Mouse (Mus musculus) heart, embryonic 14.5 days (tissue): ENCODE measurements around the gene Armcx4. TPM values are rescaled to one million over a fixed set of nuclear protein-coding genes. Genes with fewer than 3 reads are reported as not detected.

ENCODE experiments used
- ATAC-seq: fragments of 200-750 bp; cut with Nextera tagmentation; 2 replicates; pipeline ENCODE4 v1.8.0; 2017; ENCODE audit warnings: low read depth, moderate TSS enrichment; ENCODE audit not compliant: insufficient number of reproducible peaks, insufficient read depth, low FRiP score
- H3K27ac ChIP-seq, 2 experiments: fragments of 200-500 bp in 1 of 2; fragments of 300-500 bp in 1 of 2; sonication (generic) in 1 of 2; replicated peaks in 1 of 2; 2 replicates each; pipeline ENCODE4 v1.5.1; 2012 to 2014; ENCODE audit warnings: low read depth in 2 of 2, low read length in 2 of 2, control low read depth in 1 of 2, mild to moderate bottlenecking in 1 of 2, mixed read lengths in 1 of 2; ENCODE audit not compliant: control insufficient read depth in 1 of 2, insufficient read depth in 1 of 2
- H3K27me3 ChIP-seq: fragments of 300-500 bp; sonication (generic); 2 replicates; pipeline ENCODE4 v1.6.1; 2014; ENCODE audit warnings: mild to moderate bottlenecking, low read length, control low read depth; ENCODE audit not compliant: control insufficient read depth, insufficient read depth
- H3K36me3 ChIP-seq: fragments of 300-500 bp; sonication (generic); 2 replicates; pipeline ENCODE4 v1.6.1; 2014; ENCODE audit warnings: mild to moderate bottlenecking, control low read depth, low read length, mixed read lengths; ENCODE audit not compliant: control insufficient read depth, insufficient read depth
- H3K4me1 ChIP-seq, 2 experiments: fragments of 200-500 bp in 1 of 2; fragments of 300-500 bp in 1 of 2; sonication (generic) in 1 of 2; 2 replicates each; pipeline ENCODE4 v1.6.1; 2012 to 2014; ENCODE audit warnings: low read length in 2 of 2, control low read depth in 1 of 2, mixed read lengths in 1 of 2; ENCODE audit not compliant: control insufficient read depth in 2 of 2, insufficient read depth in 2 of 2
- H3K4me2 ChIP-seq: fragments of 300-500 bp; sonication (generic); 2 replicates; pipeline ENCODE4 v1.6.1; 2014; ENCODE audit warnings: mild to moderate bottlenecking, low read length
- H3K4me3 ChIP-seq, 2 experiments: fragments of 200-500 bp in 1 of 2; fragments of 300-500 bp in 1 of 2; sonication (generic) in 1 of 2; 2 replicates each; pipeline ENCODE4 v1.5.1; 2012 to 2014; ENCODE audit warnings: low read length in 2 of 2, mild to moderate bottlenecking in 2 of 2, control low read depth in 1 of 2, low read depth in 1 of 2, moderate library complexity in 1 of 2; ENCODE audit not compliant: control insufficient read depth in 1 of 2, insufficient read depth in 1 of 2
- H3K9ac ChIP-seq: fragments of 300-500 bp; sonication (generic); 2 replicates; pipeline ENCODE4 v1.6.1; 2014; ENCODE audit warnings: mild to moderate bottlenecking, low read length
- H3K9me3 ChIP-seq: fragments of 300-500 bp; sonication (generic); 2 replicates; pipeline ENCODE4 v1.6.1; 2016; ENCODE audit warnings: low read length, control low read depth; ENCODE audit not compliant: control insufficient read depth
- WGBS: fragments of 180-500 bp; shearing (Covaris S2); extraction: QIAGEN DNeasy Blood & Tissue Kit; methylation state at CpG from one replicate; pipeline ENCODE4 v1.1.7; 2014; 5-methylcytosine and 5-hydroxymethylcytosine counted together
- polyA plus RNA-seq: library from polyadenylated mRNA; unstranded; fragments of >200 nt; fragmentation: Nextera tagmentation; extraction: Ambion mirVana; gene quantifications from 2 replicates; pipeline ENCODE4 v1.2.1, GENCODE M21; 2014

Gene Armcx4
- polyA plus RNA-seq, 1 experiment from 2014 or later = 5.0 TPM

GRCm38 (mm10) chrX:134675022-134675421, 11.3 kb upstream of the Armcx4 start:
- Histone ChIP-seq H3K27ac (no peak overlapping the region), H3K9me3 (no peaks in the 10 kb centered on the region), H3K4me1 (no peaks in the 10 kb centered on the region), H3K4me3 (no peak overlapping the region), H3K27me3 (no peaks in the 10 kb centered on the region), H3K4me2 (no peak overlapping the region), H3K9ac (no peak overlapping the region), H3K36me3 (no peaks in the 10 kb centered on the region)
- 46% methylated on average over 5 of the region's 5 CpGs for WGBS
- no peak for ATAC-seq

GRCm38 (mm10) chrX:134675959-134676358, 10.4 kb upstream of the Armcx4 start:
- no peak for ATAC-seq
- H3K4me2 ChIP-seq = no peak overlapping the region
- 68% methylated on average over 1 of the region's 1 CpGs for WGBS

GRCm38 (mm10) chrX:134684936-134685335, 1.4 kb upstream of the Armcx4 start:
- peak overlapping the region; percentile 80 to 87 for H3K27ac ChIP-seq
- H3K9ac ChIP-seq = peak overlapping the region; percentile 83
- no peaks in the 10 kb centered on the region for H3K9me3 ChIP-seq
- no peak for ATAC-seq
- H3K4me3 ChIP-seq = peak overlapping the region; percentile 44 to 54
- H3K27me3 ChIP-seq = no peaks in the 10 kb centered on the region
- H3K4me2 ChIP-seq = peak overlapping the region; percentile 62
- WGBS = 30% methylated on average over 5 of the region's 5 CpGs
- peaks cover 3 to 5% of the 10 kb centered on the region in 2 experiments; a peak in 2 of 4 replicates for H3K4me1 ChIP-seq
- H3K36me3 ChIP-seq = peaks cover 18% of the 10 kb centered on the region

More at GRCm38 (mm10) chrX:134675959-134676358, 10.4 kb upstream of the Armcx4 start:
- Histone ChIP-seq H3K4me1 (no peaks in the 10 kb centered on the region), H3K4me3 (no peak overlapping the region), H3K9me3 (no peaks in the 10 kb centered on the region), H3K27ac (no peak overlapping the region), H3K27me3 (no peaks in the 10 kb centered on the region), H3K9ac (no peak overlapping the region), H3K36me3 (no peaks in the 10 kb centered on the region)

DNA sequence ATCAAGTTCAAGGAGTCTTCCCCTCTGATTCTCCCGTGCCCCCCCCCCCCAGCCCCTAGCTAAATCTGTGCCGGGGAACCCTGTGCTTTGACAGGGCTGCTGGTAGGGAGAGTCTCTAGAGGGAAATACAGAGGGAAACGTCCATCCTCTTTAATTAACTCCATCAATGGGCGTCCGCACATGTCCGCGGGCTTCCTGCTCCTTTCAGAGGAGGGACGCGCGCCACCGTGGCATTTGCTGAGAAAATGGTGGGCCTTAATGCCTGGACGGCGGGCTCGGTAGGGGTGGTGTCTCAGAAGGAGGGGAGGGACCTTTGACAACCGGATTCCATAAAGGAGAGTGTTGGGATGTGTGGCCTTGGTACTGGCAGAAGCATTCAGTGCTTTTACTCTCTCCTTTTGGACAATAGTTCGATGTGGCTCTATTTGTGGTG, 436 bp downstream of the Armcx4 start:
- H3K36me3 ChIP-seq = peaks cover 36% of the 10 kb centered on the region
- H3K27me3 ChIP-seq = no peaks in the 10 kb centered on the region
- peak overlapping the region; percentile 83 for H3K9ac ChIP-seq
- peak overlapping the region; percentile 87 to 92 for H3K27ac ChIP-seq
- peak overlapping the region; percentile 62 for H3K4me2 ChIP-seq
- no peaks in the 10 kb centered on the region for H3K9me3 ChIP-seq
- peak overlapping the region; percentile 54 to 66 for H3K4me3 ChIP-seq
- H3K4me1 ChIP-seq = peaks cover 3 to 5% of the 10 kb centered on the region in 2 experiments; a peak in 2 of 4 replicates
- 18% methylated on average over 15 of the region's 16 CpGs for WGBS
- peak; percentile 31 for ATAC-seq

DNA sequence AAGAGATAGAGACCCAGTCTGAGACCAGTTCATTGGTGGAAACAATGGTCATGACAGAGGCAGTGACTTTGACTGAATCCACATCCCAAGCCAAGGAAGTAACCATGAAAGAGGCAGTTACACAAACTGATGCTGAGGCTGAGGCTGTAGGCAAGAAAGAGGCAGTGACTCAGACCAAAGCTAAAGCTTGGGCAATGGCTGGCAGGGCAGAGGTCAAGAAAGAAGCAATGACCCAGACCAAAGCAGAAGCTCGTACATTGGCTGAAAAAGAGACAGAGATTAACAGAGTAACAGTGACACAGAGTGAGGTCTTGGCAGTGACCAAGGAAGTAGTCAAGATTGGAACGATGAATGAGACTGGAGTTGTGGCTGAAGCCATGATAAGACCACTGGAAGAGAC, 3.4 kb downstream of the Armcx4 start:
- Histone ChIP-seq H3K4me2 (no peak overlapping the region), H3K9ac (no peak overlapping the region), H3K36me3 (peaks cover 63% of the 10 kb centered on the region), H3K27me3 (no peaks in the 10 kb centered on the region), H3K4me1 (peaks cover 3 to 5% of the 10 kb centered on the region in 2 experiments; a peak in 2 of 4 replicates), H3K4me3 (no peak overlapping the region), H3K27ac (no peak overlapping the region), H3K9me3 (no peaks in the 10 kb centered on the region)
- ATAC-seq = no peak
- 62% methylated on average over 2 of the region's 2 CpGs for WGBS

GRCm38 (mm10) chrX:134690871-134691539, 4.7 kb downstream of the Armcx4 start:
- H3K27ac ChIP-seq = no peak overlapping the region
- no peak overlapping the region for H3K9ac ChIP-seq
- H3K4me3 ChIP-seq = no peak overlapping the region
- no peaks in the 10 kb centered on the region for H3K27me3 ChIP-seq
- no peak for ATAC-seq
- peaks cover 76% of the 10 kb centered on the region for H3K36me3 ChIP-seq
- H3K4me1 ChIP-seq = peaks cover 3 to 5% of the 10 kb centered on the region in 2 experiments; a peak in 2 of 4 replicates
- WGBS = 86% methylated on average over 10 of the region's 10 CpGs
- H3K4me2 ChIP-seq = no peak overlapping the region
- no peaks in the 10 kb centered on the region for H3K9me3 ChIP-seq

- 76% methylated on average over 2 of the region's 2 CpGs for WGBS
- peaks cover 77% of the 10 kb centered on the region for H3K36me3 ChIP-seq
- no peaks in the 10 kb centered on the region for H3K27me3 ChIP-seq
These were observed 5.2 kb downstream of the Armcx4 start for GRCm38 (mm10) chrX:134691540-134691935.

More at GRCm38 (mm10) chrX:134691540-134691935, 5.2 kb downstream of the Armcx4 start:
- no peak for ATAC-seq
- no peak overlapping the region for H3K27ac ChIP-seq
- H3K4me1 ChIP-seq = peaks cover 3 to 5% of the 10 kb centered on the region in 2 experiments; a peak in 2 of 4 replicates
- no peak overlapping the region for H3K4me2 ChIP-seq
- H3K9me3 ChIP-seq = no peaks in the 10 kb centered on the region
- H3K9ac ChIP-seq = no peak overlapping the region
- H3K4me3 ChIP-seq = no peak overlapping the region
